Mouse (Mus musculus): ENCODE results near the gene Uimc1. TPM values are rescaled to one million over a fixed set of nuclear protein-coding genes. Genes with fewer than 3 reads are reported as not detected.
"Not testable (repeated sequence)": the region's sequence is repeated elsewhere in the genome, so short reads cannot be mapped to it uniquely, and the experiment has no call there.

Gene Uimc1
- polyA plus RNA-seq, 1 experiment from 2014 or later, result 20.3 TPM

DNA sequence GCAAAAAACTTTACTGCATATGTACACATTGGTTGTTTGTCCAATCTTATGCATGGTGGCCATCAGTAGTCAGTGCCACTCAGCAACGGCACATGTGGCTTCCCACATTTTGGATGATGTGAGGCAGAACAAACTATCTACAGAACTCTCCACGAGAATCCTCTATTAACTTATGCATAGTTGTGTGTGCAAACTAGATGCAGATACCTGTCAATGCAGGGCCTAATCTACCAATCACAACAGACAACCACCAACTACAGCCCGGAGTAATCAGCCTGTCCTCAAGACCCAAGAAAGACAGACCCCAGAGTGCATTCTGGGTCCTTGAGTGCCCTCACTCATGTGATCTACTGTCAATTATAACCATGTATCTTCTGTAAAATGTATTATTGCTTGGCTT is 2.3 kb upstream of the Uimc1 start:
- H3K4me2 ChIP-seq, result no peak overlapping the region
- no peak for ATAC-seq (ENCODE audit: low FRiP score, low read depth)
- peaks cover 23% of the 10 kb centered on the region for H3K4me1 ChIP-seq (replicated peaks)
- H3K9ac ChIP-seq, result no peak overlapping the region
- H3K27me3 ChIP-seq, result no peaks in the 10 kb centered on the region
- no peaks in the 10 kb centered on the region for H3K9me3 ChIP-seq
- 97% methylated on average over 3 of the region's 3 CpGs for WGBS
- no peak overlapping the region for H3K27ac ChIP-seq (replicated peaks)
- H3K36me3 ChIP-seq, result no peaks in the 10 kb centered on the region
- H3K4me3 ChIP-seq, result no peak overlapping the region

DNA sequence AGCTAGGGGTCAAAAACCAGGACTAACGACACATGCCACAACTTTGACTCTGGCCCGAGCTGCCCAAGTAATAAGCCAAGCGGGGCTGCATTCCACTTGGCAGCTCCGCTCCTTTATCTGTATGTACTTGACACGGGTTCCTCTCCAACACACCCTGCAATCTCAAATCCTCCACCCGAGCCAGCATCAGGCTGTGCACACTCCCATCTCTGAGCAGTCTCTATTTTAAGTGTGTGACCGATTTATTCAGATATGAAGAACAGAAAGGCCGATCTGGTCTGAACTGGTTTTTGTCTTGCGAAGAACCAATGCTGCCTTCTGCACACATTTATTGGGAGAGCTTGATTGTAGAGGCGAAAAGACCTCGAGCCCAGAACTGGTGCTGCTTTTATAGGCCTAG is 1.5 kb upstream of the Uimc1 start:
- H3K27me3 ChIP-seq, result no peaks in the 10 kb centered on the region
- WGBS, result 96% methylated on average over 11 of the region's 11 CpGs
- H3K36me3 ChIP-seq, result no peaks in the 10 kb centered on the region
- no peak for ATAC-seq (ENCODE audit: low FRiP score, low read depth)
- no peak overlapping the region for H3K9ac ChIP-seq
- H3K4me2 ChIP-seq, result no peak overlapping the region
- no peaks in the 10 kb centered on the region for H3K9me3 ChIP-seq
- no peak overlapping the region for H3K4me3 ChIP-seq
- peaks cover 19% of the 10 kb centered on the region for H3K4me1 ChIP-seq (replicated peaks)
- H3K27ac ChIP-seq (replicated peaks), result no peak overlapping the region

DNA sequence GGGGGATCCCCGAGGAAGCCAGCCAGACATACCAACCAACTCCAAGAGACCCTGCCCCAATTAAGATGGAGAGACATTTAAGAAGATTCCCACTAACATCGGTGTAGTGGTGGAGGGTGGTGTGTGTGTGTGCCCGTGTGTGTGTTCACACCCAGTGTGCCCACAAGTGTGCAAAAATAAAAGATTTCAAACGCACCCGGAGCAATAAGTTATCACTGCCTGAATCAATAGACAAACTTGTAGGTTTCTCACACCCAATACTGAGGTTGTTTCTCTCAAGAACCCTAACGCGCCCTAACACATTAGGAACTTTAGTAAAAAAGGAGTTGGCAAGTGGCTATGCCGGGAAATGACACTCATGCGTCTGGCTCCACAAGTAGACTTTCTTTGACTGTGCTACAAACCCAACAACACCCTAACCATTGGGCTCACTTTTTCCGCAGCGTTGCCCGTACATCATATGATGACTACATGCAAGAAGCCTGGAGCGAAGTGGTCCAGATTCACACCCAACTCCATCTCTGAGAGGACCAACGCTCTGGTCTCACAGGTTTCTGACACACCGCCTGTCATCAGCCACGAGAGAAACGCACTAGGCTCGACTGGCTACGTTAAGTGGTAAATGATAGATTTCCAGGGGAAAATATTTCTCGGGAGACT is 904 bp downstream of the Uimc1 start:
- no peak for ATAC-seq (ENCODE audit: low FRiP score, low read depth)
- no peaks in the 10 kb centered on the region for H3K36me3 ChIP-seq
- peaks cover 9% of the 10 kb centered on the region for H3K4me1 ChIP-seq (replicated peaks)
- no peaks in the 10 kb centered on the region for H3K27me3 ChIP-seq
- H3K27ac ChIP-seq (replicated peaks), result peak overlapping the region; percentile 82
- no peaks in the 10 kb centered on the region for H3K9me3 ChIP-seq
- 37% methylated on average over 20 of the region's 20 CpGs for WGBS
- H3K4me3 ChIP-seq, result peak overlapping the region; percentile 81
- H3K9ac ChIP-seq, result peak overlapping the region; percentile 76
- H3K4me2 ChIP-seq, result peak overlapping the region; percentile 75

DNA sequence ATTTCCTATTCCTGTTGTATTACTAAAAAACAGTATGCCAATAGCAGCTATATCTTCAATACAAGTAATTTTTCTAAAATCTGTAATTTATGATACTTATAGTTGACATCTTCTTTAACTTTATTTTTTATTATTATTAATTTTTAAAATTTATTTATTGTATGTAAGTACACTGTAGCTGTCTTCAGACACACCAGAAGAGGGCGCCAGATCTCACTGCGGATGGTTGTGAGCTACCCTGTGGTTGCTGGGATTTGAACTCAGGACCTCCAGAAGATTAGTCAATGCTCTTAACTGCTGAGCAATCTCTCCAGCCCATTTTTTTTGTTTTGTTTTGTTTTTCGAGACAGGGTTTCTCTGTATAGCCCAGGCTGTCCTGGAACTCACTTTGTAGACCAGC is 2.3 kb downstream of the Uimc1 start:
- not testable (repeated sequence) for H3K27me3 ChIP-seq; H3K4me3 ChIP-seq; H3K9ac ChIP-seq; H3K36me3 ChIP-seq; H3K4me1 ChIP-seq (replicated peaks); H3K27ac ChIP-seq (replicated peaks); ATAC-seq (ENCODE audit: low FRiP score, low read depth); H3K4me2 ChIP-seq; H3K9me3 ChIP-seq
- WGBS, result 94% methylated on average over 3 of the region's 3 CpGs

DNA sequence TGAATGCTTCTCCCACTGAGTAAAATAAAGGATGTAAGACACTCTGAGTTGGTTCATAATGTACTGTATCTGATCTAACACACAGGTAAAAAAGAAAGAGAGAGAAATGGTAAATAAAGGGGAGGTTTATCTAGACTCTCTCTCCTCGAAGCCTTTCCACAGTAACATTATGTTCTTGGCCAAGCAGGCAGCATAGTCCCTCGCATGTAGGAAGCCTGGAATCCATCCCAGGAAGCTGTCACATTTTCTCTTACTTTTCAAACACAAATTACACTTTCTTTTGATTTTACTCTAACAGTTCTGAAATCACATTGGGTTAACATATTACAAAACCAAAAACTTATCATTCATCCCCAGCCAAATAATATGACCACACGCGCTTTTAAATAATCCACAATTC is 7.5 kb downstream of the Uimc1 start:
- no peak overlapping the region for H3K4me2 ChIP-seq
- no peak overlapping the region for H3K4me3 ChIP-seq
- no peaks in the 10 kb centered on the region for H3K4me1 ChIP-seq (replicated peaks)
- no peak for ATAC-seq (ENCODE audit: low FRiP score, low read depth)
- H3K9me3 ChIP-seq, result no peaks in the 10 kb centered on the region
- no peak overlapping the region for H3K27ac ChIP-seq (replicated peaks)
- H3K36me3 ChIP-seq, result peaks cover 10% of the 10 kb centered on the region
- H3K9ac ChIP-seq, result no peak overlapping the region
- H3K27me3 ChIP-seq, result no peaks in the 10 kb centered on the region
- WGBS, result 82% methylated on average over 4 of the region's 4 CpGs

DNA sequence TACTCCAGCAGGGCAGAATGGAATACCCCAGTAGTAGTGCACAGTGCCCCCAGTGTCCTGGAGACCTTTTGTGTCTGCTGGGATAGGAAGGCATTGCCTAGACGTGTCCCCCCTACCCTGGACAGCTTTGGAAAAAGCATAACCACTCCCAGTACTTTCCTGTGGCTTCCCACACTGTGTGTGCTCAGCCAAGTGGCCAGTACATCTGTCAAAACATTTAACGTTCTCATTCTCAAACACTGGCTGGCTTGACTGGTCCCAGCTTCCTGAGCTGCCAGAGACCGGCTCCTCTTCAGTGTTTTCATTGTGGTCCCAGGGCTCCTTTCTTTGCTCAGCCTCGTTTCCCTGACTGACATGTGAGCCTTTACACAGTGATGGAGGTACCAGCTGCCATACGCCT is 24.5 kb downstream of the Uimc1 start:
- Histone ChIP-seq H3K9me3 (no peaks in the 10 kb centered on the region), H3K9ac (no peak overlapping the region), H3K27me3 (no peaks in the 10 kb centered on the region), H3K4me1 (replicated peaks) (no peaks in the 10 kb centered on the region), H3K27ac (replicated peaks) (no peak overlapping the region), H3K36me3 (peaks cover 9% of the 10 kb centered on the region; the same call in 1 of the 2 replicates), H3K4me3 (no peak overlapping the region), H3K4me2 (no peak overlapping the region)
- ATAC-seq (ENCODE audit: low FRiP score, low read depth), result no peak
- 47% methylated on average over 5 of the region's 5 CpGs for WGBS

DNA sequence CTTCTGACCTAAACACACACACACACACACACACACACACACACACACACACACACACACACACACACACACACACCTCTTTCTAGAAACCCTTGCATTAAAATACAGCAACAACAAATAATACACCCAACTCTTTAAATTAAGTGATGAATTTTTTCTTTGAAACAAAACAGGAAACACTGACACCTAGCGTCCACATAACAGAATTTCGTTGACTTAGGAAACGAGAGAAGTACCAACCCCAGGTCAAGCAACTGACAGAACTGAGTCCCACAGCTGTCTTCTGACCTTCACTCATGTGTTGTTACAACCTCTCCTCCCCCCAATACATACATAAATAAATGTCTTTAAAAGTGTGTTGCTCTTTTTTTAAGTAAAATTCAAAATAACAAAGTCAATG is 28.8 kb downstream of the Uimc1 start:
- no peak for ATAC-seq (ENCODE audit: low FRiP score, low read depth)
- H3K4me2 ChIP-seq, result no peak overlapping the region
- no peak overlapping the region for H3K9ac ChIP-seq
- no peaks in the 10 kb centered on the region for H3K4me1 ChIP-seq (replicated peaks)
- 5% methylated on average over 3 of the region's 3 CpGs for WGBS
- peaks cover 4% of the 10 kb centered on the region; the same call in 1 of the 2 replicates for H3K36me3 ChIP-seq
- no peak overlapping the region for H3K27ac ChIP-seq (replicated peaks)
- H3K4me3 ChIP-seq, result no peak overlapping the region
- H3K9me3 ChIP-seq, result no peaks in the 10 kb centered on the region
- no peaks in the 10 kb centered on the region for H3K27me3 ChIP-seq

DNA sequence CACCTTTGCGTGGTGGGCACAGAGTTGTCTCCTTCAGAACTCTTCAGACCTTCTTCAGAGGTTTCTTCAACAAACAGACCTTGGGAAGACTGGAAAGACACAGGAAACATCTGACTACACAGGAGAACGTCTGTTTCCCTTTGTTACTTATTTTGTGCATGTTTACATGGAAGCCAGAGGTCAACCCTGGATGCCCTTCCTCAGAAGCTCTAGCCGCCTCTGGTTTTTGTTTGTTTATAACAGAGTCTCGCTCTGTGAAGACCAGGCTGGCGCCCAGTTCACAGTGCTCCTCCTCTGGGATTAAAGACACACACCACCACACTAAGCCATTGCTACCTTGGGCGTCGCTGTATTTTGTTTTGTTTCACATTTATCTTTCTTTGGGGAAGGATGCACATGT is 30.4 kb downstream of the Uimc1 start:
- H3K9me3 ChIP-seq, result no peaks in the 10 kb centered on the region
- no peak overlapping the region for H3K27ac ChIP-seq (replicated peaks)
- no peaks in the 10 kb centered on the region for H3K36me3 ChIP-seq
- H3K9ac ChIP-seq, result no peak overlapping the region
- no peaks in the 10 kb centered on the region for H3K4me1 ChIP-seq (replicated peaks)
- no peak overlapping the region for H3K4me3 ChIP-seq
- H3K27me3 ChIP-seq, result no peaks in the 10 kb centered on the region
- H3K4me2 ChIP-seq, result no peak overlapping the region
- 73% methylated on average over 7 of the region's 7 CpGs for WGBS
- no peak for ATAC-seq (ENCODE audit: low FRiP score, low read depth)

DNA sequence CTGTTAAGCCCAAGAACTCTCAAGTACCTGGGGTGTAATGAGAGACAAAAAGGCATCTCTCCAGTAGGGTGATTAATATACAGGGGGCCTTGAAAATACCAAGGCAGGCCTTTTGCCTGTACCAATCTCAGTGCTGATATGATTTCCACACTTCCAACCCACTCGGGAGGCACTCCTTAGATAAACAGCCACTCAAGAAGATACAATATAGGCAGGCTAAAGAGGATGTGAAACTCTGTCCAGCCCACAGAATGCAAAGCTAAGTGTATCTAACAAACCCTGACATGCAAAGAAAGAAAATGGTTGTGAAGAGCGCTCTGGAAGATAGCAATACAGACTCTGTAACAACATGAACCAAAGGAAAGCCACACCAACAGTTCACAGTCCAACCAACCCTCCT is 36.8 kb downstream of the Uimc1 start:
- Histone ChIP-seq H3K36me3 (no peaks in the 10 kb centered on the region), H3K4me1 (replicated peaks) (no peaks in the 10 kb centered on the region), H3K4me2 (no peak overlapping the region), H3K27ac (replicated peaks) (no peak overlapping the region), H3K4me3 (no peak overlapping the region), H3K9ac (no peak overlapping the region), H3K27me3 (no peaks in the 10 kb centered on the region), H3K9me3 (no peaks in the 10 kb centered on the region)
- 87% methylated on average over 2 of the region's 2 CpGs for WGBS
- ATAC-seq (ENCODE audit: low FRiP score, low read depth), result no peak

DNA sequence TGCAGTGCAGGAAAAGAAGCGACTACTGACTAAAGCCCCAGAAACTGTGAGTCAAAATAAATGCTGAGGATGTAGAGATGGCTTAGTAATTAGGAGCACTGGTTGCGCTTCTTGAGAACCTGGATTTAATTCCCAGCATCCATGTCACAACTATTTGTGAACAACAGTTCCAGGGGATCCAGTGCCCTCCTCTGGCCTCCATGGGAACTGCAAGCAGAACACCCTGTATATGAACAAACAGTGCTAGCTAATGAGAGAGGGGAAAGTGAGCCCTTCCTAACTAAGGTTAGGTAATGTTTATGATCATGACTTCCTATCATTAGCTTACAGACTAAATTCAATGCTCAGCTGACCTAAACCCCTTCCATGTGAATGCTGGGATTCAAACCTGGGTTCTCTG is 42.1 kb downstream of the Uimc1 start:
- WGBS, result 96% methylated on average over 2 of the region's 2 CpGs
- Histone ChIP-seq H3K36me3 (no peaks in the 10 kb centered on the region), H3K27me3 (no peaks in the 10 kb centered on the region), H3K9ac (no peak overlapping the region), H3K4me1 (replicated peaks) (no peaks in the 10 kb centered on the region), H3K4me2 (no peak overlapping the region), H3K27ac (replicated peaks) (no peak overlapping the region), H3K4me3 (no peak overlapping the region), H3K9me3 (no peaks in the 10 kb centered on the region)
- ATAC-seq (ENCODE audit: low FRiP score, low read depth), result no peak

DNA sequence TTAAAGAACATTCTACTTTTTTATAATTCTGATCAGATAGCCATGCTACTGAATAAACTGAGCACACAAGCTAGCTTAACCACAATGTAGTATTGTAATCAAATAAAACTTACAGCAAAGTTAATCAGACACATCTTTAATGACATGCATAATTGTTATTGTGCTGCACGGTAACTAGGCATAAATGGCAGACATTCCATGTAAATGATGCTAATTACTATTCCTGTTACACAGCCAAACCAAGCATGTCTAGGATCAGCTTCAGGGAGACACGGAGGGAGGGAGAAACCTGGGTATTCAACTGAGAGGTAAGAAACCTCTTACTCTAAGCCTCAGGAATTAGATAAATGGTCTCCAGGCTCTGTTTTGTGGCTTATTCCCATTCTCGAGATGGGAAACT is 52.4 kb downstream of the Uimc1 start:
- no peaks in the 10 kb centered on the region for H3K9me3 ChIP-seq
- WGBS, result 36% methylated on average over 3 of the region's 3 CpGs
- no peak overlapping the region for H3K4me2 ChIP-seq
- 0 out of 2 replicates have a peak, but pooled peaks cover 3% of the 10 kb centered on the region for H3K4me1 ChIP-seq (replicated peaks)
- no peak for ATAC-seq (ENCODE audit: low FRiP score, low read depth)
- no peak overlapping the region for H3K9ac ChIP-seq
- no peaks in the 10 kb centered on the region for H3K36me3 ChIP-seq
- no peaks in the 10 kb centered on the region for H3K27me3 ChIP-seq
- no peak overlapping the region for H3K27ac ChIP-seq (replicated peaks)
- no peak overlapping the region for H3K4me3 ChIP-seq

DNA sequence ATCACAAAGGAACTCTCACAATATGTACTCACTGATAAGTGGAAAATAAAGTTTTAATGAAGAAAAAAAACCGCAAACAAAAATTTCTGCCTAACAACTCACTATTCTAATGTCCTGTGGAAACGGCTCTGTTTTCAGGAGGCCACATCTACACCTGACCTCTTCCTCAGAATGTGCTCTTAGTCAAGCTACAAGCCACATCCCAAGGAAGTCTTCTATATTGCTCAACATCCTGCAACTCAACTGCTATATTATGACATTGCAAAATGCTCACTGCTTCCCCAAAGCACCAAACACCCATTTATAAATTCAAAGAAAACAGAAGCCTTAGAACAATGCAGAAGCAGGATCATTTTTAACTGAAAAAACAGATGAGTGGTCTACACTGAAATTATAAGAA is 60.1 kb downstream of the Uimc1 start:
- Histone ChIP-seq H3K4me2 (no peak overlapping the region), H3K4me3 (no peak overlapping the region), H3K36me3 (peaks cover 4% of the 10 kb centered on the region), H3K27me3 (no peaks in the 10 kb centered on the region), H3K4me1 (replicated peaks) (no peaks in the 10 kb centered on the region), H3K9ac (no peak overlapping the region), H3K27ac (replicated peaks) (no peak overlapping the region), H3K9me3 (no peaks in the 10 kb centered on the region)
- no peak for ATAC-seq (ENCODE audit: low FRiP score, low read depth)
- 100% methylated on average over 2 of the region's 2 CpGs for WGBS

DNA sequence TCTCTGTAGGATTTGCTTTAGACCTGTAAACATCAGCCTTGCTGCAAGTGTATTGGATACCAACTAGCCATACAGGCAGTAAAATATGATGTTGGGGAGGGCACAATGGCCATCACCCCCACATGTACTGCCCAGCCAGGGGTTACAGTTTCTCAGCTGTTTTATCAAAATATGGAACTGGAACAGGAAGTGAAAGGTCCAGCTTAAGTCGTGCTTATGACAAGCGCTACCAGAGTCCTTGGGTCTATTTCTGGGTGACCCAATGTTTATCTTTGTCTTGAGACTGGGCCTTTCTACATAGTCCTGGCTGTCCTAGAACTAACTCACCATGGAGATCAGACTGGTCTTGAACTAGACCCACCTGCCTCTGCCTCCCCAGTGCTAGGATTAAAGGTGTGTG is 75.9 kb downstream of the Uimc1 start:
- H3K27ac ChIP-seq (replicated peaks), result no peak overlapping the region
- WGBS, result 96% methylated on average over 2 of the region's 2 CpGs
- no peak for ATAC-seq (ENCODE audit: low FRiP score, low read depth)
- peaks cover 13% of the 10 kb centered on the region for H3K36me3 ChIP-seq
- no peak overlapping the region for H3K4me3 ChIP-seq
- no peaks in the 10 kb centered on the region for H3K27me3 ChIP-seq
- H3K4me1 ChIP-seq (replicated peaks), result no peaks in the 10 kb centered on the region
- H3K9ac ChIP-seq, result no peak overlapping the region
- H3K9me3 ChIP-seq, result no peaks in the 10 kb centered on the region
- no peak overlapping the region for H3K4me2 ChIP-seq

Data from hindbrain, embryonic 15.5 days (tissue).